Mouse (Mus musculus) embryonic fibroblast, embryonic 13.5 days (primary cell): ENCODE results near the gene Tbc1d16.

Experiments used
- CTCF ChIP-seq: IDR thresholded peaks from 2 replicates; pipeline ENCODE4 v1.5.1; 2011; ENCODE audit warnings: mild to moderate bottlenecking, control low read depth, low read length, moderate library complexity, borderline replicate concordance; ENCODE audit not compliant: insufficient read depth
- POLR2A ChIP-seq: IDR thresholded peaks from 2 replicates; pipeline ENCODE4 v1.6.1; 2011; ENCODE audit warnings: low read depth, mild to moderate bottlenecking, control low read depth, low read length, moderate library complexity

DNA sequence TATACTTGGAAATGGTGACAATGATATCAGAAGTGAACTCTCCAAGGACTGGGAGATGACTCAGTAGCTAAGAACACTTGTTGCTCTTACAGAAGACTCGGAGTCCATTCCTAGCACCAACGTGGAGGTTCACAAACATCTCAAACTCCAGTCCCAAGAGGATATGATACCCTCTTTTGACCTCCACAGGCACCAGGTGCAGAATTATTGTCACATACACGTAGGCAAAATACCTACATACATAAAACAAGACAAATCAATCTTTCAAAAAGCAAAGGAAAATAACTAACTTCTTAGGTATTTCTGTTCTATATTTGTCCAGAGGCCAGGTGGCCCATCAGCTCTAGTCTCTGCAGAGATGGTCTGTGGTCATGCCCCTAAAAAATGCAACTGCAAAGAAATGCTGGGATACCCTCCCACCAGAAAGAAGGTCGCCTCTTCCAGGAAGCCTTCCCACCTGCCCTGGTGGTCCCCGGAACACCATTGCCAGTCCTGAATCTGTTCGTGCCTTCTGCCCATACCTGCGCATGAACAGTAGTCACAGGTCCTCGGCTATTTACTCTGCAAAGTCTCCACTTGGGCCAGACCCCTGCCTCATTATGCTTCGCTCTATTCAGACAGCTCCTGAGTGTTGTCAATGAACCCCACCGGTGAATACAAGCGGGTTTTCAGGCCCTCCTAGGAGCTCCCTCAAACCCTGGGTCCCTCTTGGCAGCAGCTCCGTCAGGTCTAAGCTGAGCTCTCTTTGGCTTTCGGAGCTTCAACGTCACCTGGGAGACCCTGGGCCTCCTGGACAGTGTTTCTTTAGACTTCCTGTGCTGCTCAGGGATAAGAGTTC lies 95.9 kb downstream of the Tbc1d16 start:
- TF ChIP-seq POLR2A = no peak
- no peak for TF ChIP-seq CTCF
